Mouse (Mus musculus) stomach, embryonic 14.5 days (tissue): ENCODE data around the gene Cfap36. TPM values are rescaled to one million over a fixed set of nuclear protein-coding genes. Genes with fewer than 3 reads are reported as not detected.

Experiments
- ATAC-seq: fragments of 200-750 bp; cut with Nextera tagmentation; 2 replicates; pipeline ENCODE4 v1.8.0; 2017; ENCODE audit warnings: low read depth, moderate TSS enrichment; ENCODE audit not compliant: insufficient number of reproducible peaks, insufficient read depth, low FRiP score
- H3K27ac ChIP-seq: fragments of 300-500 bp; sonication (generic); 2 replicates; pipeline ENCODE4 v1.5.1; 2014; ENCODE audit warnings: mild to moderate bottlenecking, low read length, moderate library complexity, mixed read lengths
- H3K27me3 ChIP-seq: fragments of 300-500 bp; sonication (generic); 2 replicates; pipeline ENCODE4 v1.6.1; 2014; ENCODE audit warnings: low read length, control low read depth, mixed read lengths; ENCODE audit not compliant: control insufficient read depth, insufficient read depth
- H3K36me3 ChIP-seq: fragments of 300-500 bp; sonication (generic); 2 replicates; pipeline ENCODE4 v1.6.1; 2014; ENCODE audit warnings: mild to moderate bottlenecking, control low read depth, low read length, moderate library complexity, mixed read lengths; ENCODE audit not compliant: control insufficient read depth, insufficient read depth
- H3K4me1 ChIP-seq: fragments of 300-500 bp; sonication (generic); 2 replicates; pipeline ENCODE4 v1.6.1; 2014; ENCODE audit warnings: low read length, control low read depth, mixed read lengths; ENCODE audit not compliant: control insufficient read depth, insufficient read depth
- H3K4me2 ChIP-seq: fragments of 300-500 bp; sonication (generic); replicated peaks from 2 replicates; pipeline ENCODE4 v1.6.1; 2014; ENCODE audit warnings: low read depth, low read length, control low read depth
- H3K4me3 ChIP-seq: fragments of 300-500 bp; sonication (generic); 2 replicates; pipeline ENCODE4 v1.5.1; 2014; ENCODE audit warnings: low read depth, low read length, control low read depth
- H3K9ac ChIP-seq: fragments of 300-500 bp; sonication (generic); replicated peaks from 2 replicates; pipeline ENCODE4 v1.6.1; 2014; ENCODE audit warnings: low read depth, mild to moderate bottlenecking, control low read depth, low read length, moderate library complexity, mixed read lengths
- H3K9me3 ChIP-seq: fragments of 300-500 bp; sonication (generic); 2 replicates; pipeline ENCODE4 v1.6.1; 2016; ENCODE audit warnings: low read depth, low read length, control low read depth; ENCODE audit not compliant: control insufficient read depth
- WGBS: fragments of 180-500 bp; shearing (Covaris S2); extraction: QIAGEN DNeasy Blood & Tissue Kit; methylation state at CpG from one replicate; pipeline ENCODE4 v1.1.7; 2014; 5-methylcytosine and 5-hydroxymethylcytosine counted together
- polyA plus RNA-seq: library from polyadenylated mRNA; unstranded; fragments of >200 nt; fragmentation: Nextera tagmentation; extraction: Ambion mirVana; gene quantifications from 2 replicates; pipeline ENCODE4 v1.2.1, GENCODE M21; 2014

The Cfap36 gene
- polyA plus RNA-seq, 1 experiment from 2014 or later: 56.5 TPM

- H3K4me2 ChIP-seq: peak overlapping the region; percentile 77
- H3K4me1 ChIP-seq: peaks cover 11% of the 10 kb centered on the region; the same call in 1 of the 2 replicates
- peak overlapping the region; percentile 75 for H3K4me3 ChIP-seq
- H3K36me3 ChIP-seq: peaks cover 13% of the 10 kb centered on the region
- H3K27me3 ChIP-seq: no peaks in the 10 kb centered on the region
- ATAC-seq: no peak
- no peaks in the 10 kb centered on the region for H3K9me3 ChIP-seq
- 51% methylated on average over 4 of the region's 4 CpGs for WGBS
- peak overlapping the region; percentile 55; the same call in 1 of the 2 replicates for H3K9ac ChIP-seq
- H3K27ac ChIP-seq: no peak overlapping the region
Observed at GRCm38 (mm10) chr11:29245988-29246387, 1.2 kb downstream of the Cfap36 start.

- WGBS: 80% methylated on average over 4 of the region's 4 CpGs
- Histone ChIP-seq H3K36me3 (peaks cover 13% of the 10 kb centered on the region), H3K4me1 (peaks cover 11% of the 10 kb centered on the region; the same call in 1 of the 2 replicates), H3K27me3 (no peaks in the 10 kb centered on the region), H3K27ac (no peak overlapping the region), H3K9me3 (no peaks in the 10 kb centered on the region), H3K9ac (no peak overlapping the region), H3K4me3 (no peak overlapping the region), H3K4me2 (no peak overlapping the region)
- no peak for ATAC-seq
Observed at GRCm38 (mm10) chr11:29241961-29242360, 5.2 kb downstream of the Cfap36 start.

- H3K4me2 ChIP-seq: no peak overlapping the region
- H3K9me3 ChIP-seq: no peaks in the 10 kb centered on the region
- H3K4me1 ChIP-seq: no peaks in the 10 kb centered on the region
- no peak overlapping the region for H3K9ac ChIP-seq
- H3K36me3 ChIP-seq: peaks cover 13% of the 10 kb centered on the region
- H3K27me3 ChIP-seq: no peaks in the 10 kb centered on the region
- WGBS: 95% methylated on average over 1 of the region's 1 CpGs
- ATAC-seq: no peak
- no peak overlapping the region for H3K27ac ChIP-seq
- no peak overlapping the region for H3K4me3 ChIP-seq
Observed at GRCm38 (mm10) chr11:29239353-29239752, 7.9 kb downstream of the Cfap36 start.

DNA sequence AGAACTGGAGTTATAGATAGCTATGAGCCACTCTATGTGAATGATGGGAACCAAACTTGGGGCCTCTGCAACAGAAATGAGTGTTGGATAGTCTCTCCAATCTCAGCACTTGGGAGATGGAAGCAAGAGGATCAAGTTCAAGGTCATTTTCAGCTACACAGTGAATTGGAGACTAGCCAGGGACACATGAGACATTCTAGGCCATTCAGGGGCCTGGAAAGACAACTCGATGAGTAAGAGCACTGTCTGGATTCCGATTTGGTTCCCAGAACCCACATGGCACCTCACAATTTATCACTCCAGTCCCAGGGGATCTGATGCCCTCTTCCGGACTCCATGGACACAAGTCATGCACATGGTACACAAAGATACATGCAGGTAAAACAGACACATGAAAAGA is 8.7 kb downstream of the Cfap36 start:
- no peak for ATAC-seq
- H3K4me2 ChIP-seq: no peak overlapping the region
- H3K4me1 ChIP-seq: no peaks in the 10 kb centered on the region
- H3K9ac ChIP-seq: no peak overlapping the region
- H3K27me3 ChIP-seq: no peaks in the 10 kb centered on the region
- no peak overlapping the region for H3K4me3 ChIP-seq
- no peaks in the 10 kb centered on the region for H3K9me3 ChIP-seq
- H3K27ac ChIP-seq: no peak overlapping the region
- H3K36me3 ChIP-seq: peaks cover 10% of the 10 kb centered on the region
- 85% methylated on average over 3 of the region's 3 CpGs for WGBS

DNA sequence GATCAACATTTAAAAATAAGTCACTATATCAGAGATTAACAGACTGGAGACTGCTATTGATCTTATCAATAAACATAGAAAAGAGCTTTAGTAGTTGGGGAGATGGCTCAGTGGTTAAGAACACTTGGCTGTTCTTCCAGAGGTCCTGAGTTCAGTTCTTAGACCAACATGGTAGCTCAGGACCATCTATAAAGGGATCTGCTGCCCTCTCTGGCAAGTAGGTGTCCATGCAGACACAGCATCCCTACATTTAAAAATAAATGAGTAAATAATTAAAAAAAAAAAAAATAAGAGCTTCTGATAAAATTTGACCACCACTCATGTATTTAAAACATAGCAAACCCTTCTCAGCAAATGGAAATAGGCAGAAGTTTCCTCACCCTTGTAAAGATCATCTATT is 9.2 kb downstream of the Cfap36 start:
- Histone ChIP-seq H3K27ac (no peak overlapping the region), H3K9ac (no peak overlapping the region), H3K36me3 (peaks cover 10% of the 10 kb centered on the region; the same call in 1 of the 2 replicates), H3K9me3 (no peaks in the 10 kb centered on the region), H3K27me3 (no peaks in the 10 kb centered on the region), H3K4me1 (no peaks in the 10 kb centered on the region), H3K4me2 (no peak overlapping the region), H3K4me3 (no peak overlapping the region)
- ATAC-seq: no peak

GRCm38 (mm10) chr11:29237364-29237763 is 9.8 kb downstream of the Cfap36 start:
- no peaks in the 10 kb centered on the region for H3K9me3 ChIP-seq
- H3K4me3 ChIP-seq: no peak overlapping the region
- ATAC-seq: no peak
- peaks cover 7% of the 10 kb centered on the region; the same call in 1 of the 2 replicates for H3K36me3 ChIP-seq
- no peak overlapping the region for H3K4me2 ChIP-seq
- H3K9ac ChIP-seq: no peak overlapping the region
- H3K4me1 ChIP-seq: no peaks in the 10 kb centered on the region
- no peaks in the 10 kb centered on the region for H3K27me3 ChIP-seq
- no peak overlapping the region for H3K27ac ChIP-seq

GRCm38 (mm10) chr11:29233569-29233968 is 13.6 kb downstream of the Cfap36 start:
- no peaks in the 10 kb centered on the region for H3K9me3 ChIP-seq
- H3K4me2 ChIP-seq: no peak overlapping the region
- 82% methylated on average over 1 of the region's 1 CpGs for WGBS
- H3K4me1 ChIP-seq: no peaks in the 10 kb centered on the region
- no peak overlapping the region for H3K4me3 ChIP-seq
- H3K36me3 ChIP-seq: peaks cover 10% of the 10 kb centered on the region; the same call in 1 of the 2 replicates
- no peak for ATAC-seq
- H3K27ac ChIP-seq: no peak overlapping the region
- no peaks in the 10 kb centered on the region for H3K27me3 ChIP-seq
- no peak overlapping the region for H3K9ac ChIP-seq

DNA sequence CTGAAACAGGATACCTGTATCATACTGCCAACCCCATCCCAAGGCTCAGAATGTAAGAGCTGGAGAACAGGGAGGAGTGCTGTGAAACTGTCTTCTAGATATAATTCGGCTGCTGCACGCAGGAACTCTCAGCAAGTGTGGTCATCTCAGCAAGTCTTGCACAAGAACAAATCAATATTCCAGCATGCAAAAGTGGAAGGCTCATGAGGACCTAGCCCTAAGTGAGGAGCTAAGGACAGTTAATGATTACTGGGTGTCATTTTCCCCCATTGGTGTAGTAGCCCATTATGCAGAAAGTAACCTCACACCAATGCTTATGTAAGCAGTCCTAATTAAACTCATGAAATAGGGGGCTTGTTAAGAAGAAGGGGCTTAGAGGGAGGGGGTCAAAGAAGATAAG is 18.3 kb downstream of the Cfap36 start:
- Histone ChIP-seq H3K27ac (no peak overlapping the region), H3K4me2 (no peak overlapping the region), H3K4me3 (no peak overlapping the region), H3K9me3 (no peaks in the 10 kb centered on the region), H3K36me3 (peaks cover 22% of the 10 kb centered on the region), H3K27me3 (no peaks in the 10 kb centered on the region), H3K4me1 (no peaks in the 10 kb centered on the region), H3K9ac (no peak overlapping the region)
- no peak for ATAC-seq
- WGBS: 91% methylated on average over 2 of the region's 2 CpGs

DNA sequence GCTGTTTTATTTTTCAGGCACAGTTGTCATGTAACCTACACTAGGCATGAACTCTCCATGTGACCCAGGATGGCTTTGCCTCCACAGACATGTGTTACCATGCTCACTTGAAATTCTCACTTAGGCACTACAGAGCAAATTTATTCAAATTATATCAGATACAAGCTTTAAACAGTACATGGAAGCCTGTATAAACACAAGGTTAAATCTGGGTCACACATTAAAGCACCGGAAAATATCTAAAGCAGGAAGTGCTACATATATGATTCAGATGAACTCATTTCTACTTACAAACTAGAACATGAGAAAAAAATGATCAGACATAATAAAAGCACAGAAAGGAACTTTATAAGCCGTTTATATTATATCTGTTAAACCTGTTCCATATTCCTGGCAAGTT is 22.5 kb downstream of the Cfap36 start:
- Histone ChIP-seq H3K9me3 (no peaks in the 10 kb centered on the region), H3K36me3 (peaks cover 57% of the 10 kb centered on the region), H3K27ac (no peak overlapping the region), H3K4me3 (no peak overlapping the region), H3K27me3 (no peaks in the 10 kb centered on the region), H3K4me2 (no peak overlapping the region), H3K9ac (no peak overlapping the region), H3K4me1 (no peaks in the 10 kb centered on the region)
- 86% methylated on average over 2 of the region's 2 CpGs for WGBS
- no peak for ATAC-seq
